Comparison of ENCODE assay signal across 8 mouse cellular contexts in genomic region chr6:73248237-73249048, GRCm38 (mm10). TPM values are rescaled to one million over a fixed set of nuclear protein-coding genes. Genes with fewer than 3 reads are reported as not detected.
DNase-seq lines count a peak whose midpoint lies in the region; ATAC-seq and TF ChIP-seq lines count a peak whose summit lies in the region.

Gene Suclg1 (plus strand): TSS chr6:73248382.

- TF ChIP-seq CTCF in lung, adult 2 months (IDR thresholded peaks at IDR 0.05; ENCODE audit: insufficient read depth, low read length) = no peak

- peak within 1 kb of the TSS; percentile 90 for H3K9ac ChIP-seq in forebrain, embryonic 15.5 days (replicated peaks)

- TF ChIP-seq POLR2A in lung, adult 2 months (IDR thresholded peaks at IDR 0.05; ENCODE audit: borderline replicate concordance, extremely low read depth, low read depth, low read length) = peak; percentile 86; the same call in 1 of the 2 replicates

- H3K4me2 ChIP-seq in forebrain, embryonic 15.5 days (replicated peaks) = peak within 1 kb of the TSS; percentile 61

- H3K27me3 ChIP-seq in forebrain, embryonic 15.5 days = no peaks in the 10 kb centered on the region

- no peaks in the 10 kb centered on the region for H3K9me3 ChIP-seq in forebrain, embryonic 15.5 days

- H3K4me1 ChIP-seq in forebrain, embryonic 15.5 days = peaks cover 22% of the 10 kb centered on the region
- peaks cover 10% of the 10 kb centered on the region for H3K4me1 ChIP-seq in lung, adult 2 months (ENCODE audit: control insufficient read depth, insufficient read depth, low read length)

- intact Hi-C loops in heart, postnatal 25 days (cut with DNase I) = no loop called here

- WGBS in forebrain, embryonic 15.5 days = under 1% methylated on average over 58 of the region's 58 CpGs
- under 1% methylated on average over 58 of the region's 58 CpGs for WGBS in lung, adult 2 months

- peak; percentile 97 for ATAC-seq in forebrain, embryonic 15.5 days (replicated peaks)
- peak; percentile 88 for ATAC-seq in neutrophil, adult 5-6 weeks (ENCODE audit: extremely low read depth, insufficient number of reproducible peaks, low FRiP score, poor library complexity, severe bottlenecking)

- DNase-seq in ES-CJ7 (ENCODE audit: low read depth, low spot score) = peak; percentile 89
- peak; percentile 85 for DNase-seq in cerebellum, adult 11 months
- peak; percentile 73 for DNase-seq in heart, postnatal 25 days (ENCODE audit: low spot score)
- peak; percentile 89 to 95 for DNase-seq in layer of hippocampus, adult 18-20 months (ENCODE audit: low spot score in 2 of 2)
- peak; percentile 82 for DNase-seq in lung, adult 2 months
- peak; percentile 71 to 80 for DNase-seq in thymus, adult 18-20 months

- peak within 1 kb of the TSS; percentile 92 for H3K4me3 ChIP-seq in forebrain, embryonic 15.5 days
- H3K4me3 ChIP-seq in lung, adult 2 months (replicated peaks; ENCODE audit: extremely low read depth, low read depth, low read length) = peak within 1 kb of the TSS; percentile 92

- H3K27ac ChIP-seq in forebrain, embryonic 15.5 days (replicated peaks) = peak within 1 kb of the TSS; percentile 78

- no peaks in the 10 kb centered on the region for H3K36me3 ChIP-seq in forebrain, embryonic 15.5 days

RNA-seq across cellular contexts. Expression of gene Suclg1, which starts in this region (rescaled TPM):
- polyA plus RNA-seq in forebrain, embryonic 15.5 days (2015; fragmentation: Nextera tagmentation; extraction: Ambion mirVana) = 132 TPM in 2 replicates
- total RNA-seq in heart, postnatal 25 days (2021) = 100 to 1,000 TPM; 581 TPM
- 100 to 1,000 TPM; 136 to 147 TPM for total RNA-seq in layer of hippocampus, adult 18-20 months (2021)
- polyA plus RNA-seq in lung, adult 2 months (2012; rRNA removed) = 40.4 and 66.9 TPM in 2 replicates
- total RNA-seq in neutrophil, adult 5-6 weeks (2017) = 63.7 and 82.0 TPM in 2 replicates

Comparison
In these comparisons a context has a peak if more than half of its experiments do, and no peak if none do; other contexts are left out.
1. Peak in every context shown above with its lines: DNase-seq, ATAC-seq, H3K4me3 ChIP-seq and H3K27ac ChIP-seq.